Mouse (Mus musculus): ENCODE data around the gene Glb1.
A peak's percentile ranks its signal among the peaks of the same experiment; 100 is the strongest.
"Not testable (repeated sequence)": the region's sequence is repeated elsewhere in the genome, so short reads cannot be mapped to it uniquely, and the experiment has no call there.

Glb1 gene

DNA sequence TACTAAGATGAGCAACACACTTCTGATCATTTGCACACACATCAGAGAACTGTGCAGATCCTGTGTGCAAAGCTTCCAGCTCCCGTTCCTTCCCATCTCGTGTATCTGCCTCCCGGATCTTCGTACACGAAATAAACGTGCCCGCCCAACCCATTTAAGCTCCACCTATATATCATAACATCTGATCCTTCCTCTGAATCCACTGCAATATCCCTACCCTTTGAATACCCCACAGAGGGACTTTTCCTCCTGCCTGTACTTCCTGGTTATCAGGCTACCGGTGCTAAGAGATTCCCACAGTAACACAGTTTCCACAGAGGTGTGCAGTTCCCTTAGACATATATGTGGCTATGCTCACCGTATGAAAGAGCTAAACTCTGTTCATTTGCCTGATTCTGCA is 103.9 kb downstream of the Glb1 start, which contains the start of gene Ccr4:
Ccr4 (minus strand) TSS at position 101 of the 400 bp plus-strand sequence.
- no peak for DNase-seq

DNA sequence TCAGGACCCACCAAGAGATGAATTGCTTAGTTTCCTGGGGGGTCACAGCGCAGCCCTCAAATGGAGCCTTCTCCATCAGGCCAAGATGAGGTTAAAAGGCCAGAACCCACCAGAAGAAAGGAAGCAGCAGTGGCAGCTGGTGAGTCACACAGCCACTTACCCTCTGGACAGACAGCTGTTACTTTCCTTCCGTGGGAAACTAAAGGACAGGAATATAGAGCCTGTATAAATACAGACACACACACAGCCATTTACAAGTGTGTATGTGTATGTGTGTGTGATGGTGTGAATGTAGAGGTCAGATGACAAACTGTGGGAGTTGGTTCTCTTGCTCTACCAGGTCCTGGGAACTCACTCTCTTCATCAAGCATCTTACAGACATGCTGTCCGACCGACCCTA is 105.7 kb downstream of the Glb1 start:
- DNase-seq, result no peak

DNA sequence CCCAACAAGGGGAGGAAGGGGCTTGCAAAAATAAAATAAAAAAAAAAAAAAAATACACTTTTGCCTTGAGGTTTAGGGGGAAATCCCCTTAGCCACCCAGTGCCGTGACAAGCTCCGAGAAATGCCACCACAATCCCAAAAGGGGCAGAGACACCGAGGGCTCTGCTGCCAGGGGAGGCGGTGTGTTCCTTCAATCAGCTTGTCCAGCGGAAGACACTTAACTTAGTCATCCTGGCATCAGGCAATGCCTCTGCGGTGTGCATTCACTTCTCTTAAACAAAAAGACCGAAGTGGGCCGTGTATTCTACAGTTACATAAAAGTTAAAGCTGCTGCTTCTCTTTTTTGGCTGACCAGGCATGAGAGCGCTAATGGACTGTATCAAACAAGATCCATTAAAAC is 106.5 kb downstream of the Glb1 start:
- DNase-seq, result no peak

DNA sequence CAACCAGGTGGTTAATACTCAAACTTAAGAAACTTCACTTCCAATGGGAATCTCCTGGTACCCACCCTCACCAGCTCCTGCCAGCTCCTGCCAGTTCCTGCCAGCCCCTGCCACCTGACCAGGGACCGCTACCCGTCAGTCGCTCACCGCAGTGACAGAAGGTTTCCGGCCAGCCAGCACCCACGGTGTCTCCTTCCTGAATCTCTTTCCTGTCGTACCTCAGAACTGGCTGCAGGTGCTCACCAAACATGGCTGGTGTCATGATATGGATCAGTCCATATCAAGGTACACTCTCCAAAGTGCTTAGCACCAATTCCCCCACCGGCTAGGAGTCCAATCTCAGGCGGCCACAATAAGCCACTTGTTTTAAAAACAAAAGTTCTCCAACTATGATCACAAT is 108.9 kb downstream of the Glb1 start:
- peak; percentile 84 for DNase-seq

DNA sequence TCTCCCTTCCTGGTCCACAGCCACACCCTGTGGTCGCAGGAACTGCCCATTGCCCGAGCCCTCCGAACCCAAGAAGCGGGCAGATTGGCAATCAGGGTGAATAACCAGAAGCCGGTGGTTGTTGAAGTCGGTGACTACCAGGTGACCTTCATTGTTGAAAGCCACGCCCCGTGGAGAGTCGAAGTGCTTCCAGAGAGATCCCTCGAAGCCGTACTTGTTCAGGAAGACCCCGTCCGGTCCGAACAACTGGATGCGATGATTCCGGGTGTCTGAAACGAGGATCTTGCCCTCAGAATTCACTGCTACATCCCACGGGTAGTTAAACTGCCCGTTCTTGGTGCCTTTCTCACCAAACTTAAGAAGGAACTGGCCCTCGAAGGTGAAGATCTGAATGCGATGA is 112.0 kb downstream of the Glb1 start:
- peak; percentile 87 for DNase-seq

DNA sequence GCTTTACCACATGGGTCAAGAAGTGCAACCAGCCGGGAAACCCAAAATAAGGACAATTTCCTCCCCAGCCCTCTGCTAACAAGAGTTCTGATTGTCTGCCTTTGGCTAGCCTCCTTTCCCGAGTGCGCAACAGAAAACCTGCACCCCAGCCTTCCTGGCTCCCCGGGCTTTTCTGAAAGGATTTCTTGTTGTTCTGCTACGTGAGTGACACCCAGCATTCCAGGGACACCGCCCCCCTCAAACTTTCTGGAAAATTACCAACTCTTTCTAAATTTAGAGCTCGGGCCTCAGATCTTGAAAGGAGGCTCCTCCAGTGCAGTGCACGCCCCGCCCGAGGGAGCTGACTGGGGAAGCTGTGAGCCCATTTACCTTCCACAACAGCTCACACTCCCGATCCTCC is 114.5 kb downstream of the Glb1 start, which contains the start of gene C130032M10Rik:
C130032M10Rik (plus strand) TSS at position 334 of the 400 bp plus-strand sequence.
- DNase-seq, result peak; percentile 83

DNA sequence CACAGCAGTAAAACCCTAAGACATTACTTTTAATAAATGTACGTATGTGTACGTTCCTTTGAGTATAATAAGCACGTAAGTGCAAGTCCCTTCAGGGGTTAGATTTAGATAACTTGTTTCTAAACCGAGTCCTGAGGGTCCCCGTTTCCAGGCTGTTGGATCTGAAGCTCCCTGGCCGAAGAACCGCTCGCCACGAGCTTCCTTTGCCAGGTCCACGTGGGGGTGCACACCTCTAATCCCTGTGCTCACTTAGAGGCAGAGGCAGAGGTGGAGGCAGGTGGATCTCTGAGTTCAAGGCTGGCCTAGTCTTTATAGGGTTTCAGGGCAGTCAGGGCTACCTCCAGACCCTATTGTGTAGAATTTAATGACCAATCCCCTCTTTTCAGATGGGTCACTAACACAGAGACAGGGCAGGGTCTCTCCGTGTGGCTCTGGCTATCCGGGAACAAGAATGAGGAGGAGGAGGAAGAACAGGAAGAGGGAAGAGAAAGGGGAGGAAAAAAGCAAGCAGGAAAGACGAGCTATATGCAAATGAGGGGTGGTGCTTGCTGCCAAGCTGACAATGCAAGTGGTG is 117.1 kb downstream of the Glb1 start:
- DNase-seq, result no peak

DNA sequence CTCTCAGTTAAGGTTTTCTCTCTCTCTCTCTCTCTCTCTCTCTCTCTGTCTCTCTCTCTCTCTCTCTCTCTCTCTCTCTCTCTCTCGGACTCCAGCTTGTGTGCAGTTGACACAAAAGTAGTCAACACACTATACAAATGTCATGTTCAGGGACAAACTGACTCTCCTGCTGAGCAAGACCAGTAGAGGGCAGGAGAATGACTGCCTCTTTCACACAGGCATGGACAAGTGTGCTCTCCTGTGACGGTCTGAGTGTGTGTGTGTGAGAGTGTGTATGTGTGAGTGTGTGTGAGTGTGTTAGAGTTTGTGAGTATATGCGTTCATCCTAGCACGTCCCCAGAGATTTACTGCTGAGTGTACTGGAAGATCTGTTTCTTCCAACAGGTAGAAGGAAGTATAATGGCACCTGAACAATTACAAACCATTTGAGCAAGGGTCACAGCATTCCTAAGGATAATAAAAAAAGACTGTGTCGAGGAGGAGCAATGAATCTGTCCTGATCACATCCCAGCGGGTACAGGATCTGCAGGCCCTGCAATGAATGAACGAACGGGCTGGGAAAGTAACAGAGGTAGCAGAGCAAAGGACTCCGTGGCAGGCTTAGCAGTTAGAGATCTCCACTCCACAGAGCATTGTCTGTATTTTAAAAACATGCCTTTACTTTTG is 118.1 kb downstream of the Glb1 start:
- no peak for DNase-seq

DNA sequence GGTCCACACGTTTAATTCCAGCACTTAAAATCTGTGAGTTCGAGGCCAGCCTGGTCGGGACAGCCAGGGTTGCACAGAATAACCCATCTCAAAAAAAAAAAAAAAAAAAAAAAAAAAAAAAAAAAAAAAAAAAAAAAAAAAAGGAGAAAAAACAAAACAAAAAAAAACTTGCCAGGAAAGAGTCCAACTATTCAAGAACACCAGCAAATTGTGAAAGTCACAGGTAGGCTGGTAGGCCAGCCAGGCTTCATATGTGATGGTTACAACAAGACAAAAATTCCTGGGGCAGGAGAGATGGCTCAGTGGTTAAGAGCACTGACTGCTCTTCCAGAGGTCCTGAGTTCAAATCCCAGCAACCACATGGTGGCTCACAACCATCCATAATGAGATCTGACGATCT is 119.7 kb downstream of the Glb1 start:
- DNase-seq, result not testable (repeated sequence)

DNA sequence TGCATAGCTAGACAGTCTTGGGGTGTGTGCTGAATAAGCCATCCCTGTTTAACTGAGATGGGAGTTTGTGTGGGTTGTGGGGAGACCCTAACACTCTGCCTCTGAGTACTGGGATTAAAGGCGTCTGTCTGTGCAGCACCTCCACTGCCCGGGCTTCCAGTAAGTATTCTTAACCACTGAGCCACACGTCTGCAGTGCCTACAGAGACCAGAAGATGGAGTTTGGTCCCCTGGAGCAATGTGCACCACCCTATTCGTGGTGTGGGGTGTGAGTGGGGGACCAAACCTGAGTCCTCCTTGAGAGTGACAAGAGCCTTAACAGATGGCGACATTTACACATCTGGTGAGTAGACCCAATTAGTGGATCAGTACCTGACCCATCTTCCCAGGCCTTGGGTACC is 121.2 kb downstream of the Glb1 start:
- no peak for DNase-seq

DNA sequence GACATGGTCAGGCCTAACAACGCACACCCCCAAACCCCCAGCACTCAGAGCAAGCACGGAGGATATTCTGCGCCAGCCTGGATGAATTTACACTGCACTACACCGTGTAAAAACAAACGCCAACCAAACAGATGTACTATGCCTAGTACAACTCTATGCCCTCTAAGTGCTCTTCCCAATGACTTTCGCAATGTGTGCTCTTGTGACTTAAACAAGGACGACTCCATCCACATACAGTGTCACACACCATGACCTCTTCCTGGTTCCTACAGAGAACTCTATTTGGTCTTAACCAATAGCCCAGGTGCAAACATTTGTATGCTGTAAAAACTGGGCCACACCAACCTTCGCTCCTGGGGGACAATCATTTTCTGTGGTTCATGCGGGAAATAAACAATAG is 121.6 kb downstream of the Glb1 start:
- no peak for DNase-seq
